Mouse (Mus musculus) ES-Bruce4 (cell line): ENCODE results near the gene Ap4m1. TPM values are rescaled to one million over a fixed set of nuclear protein-coding genes. Genes with fewer than 3 reads are reported as not detected.

Source experiments
- H3K27ac ChIP-seq: 2 replicates; pipeline ENCODE4 v1.5.1; 2012; ENCODE audit warnings: low read length, inconsistent platforms; ENCODE audit not compliant: insufficient read depth
- H3K27me3 ChIP-seq: 2 replicates; pipeline ENCODE4 v1.6.1; 2012; ENCODE audit warnings: mild to moderate bottlenecking, low read length, inconsistent platforms; ENCODE audit not compliant: control insufficient read depth, poor library complexity, insufficient read depth, severe bottlenecking
- H3K36me3 ChIP-seq: 2 replicates; pipeline ENCODE4 v1.6.1; 2012; ENCODE audit warnings: inconsistent platforms, mild to moderate bottlenecking, low read length, moderate library complexity; ENCODE audit not compliant: control insufficient read depth, poor library complexity, insufficient read depth, severe bottlenecking
- H3K4me1 ChIP-seq: one replicate; pipeline ENCODE4 v1.8.1; 2011; ENCODE audit warnings: low read length; ENCODE audit not compliant: control insufficient read depth, insufficient read depth
- H3K4me3 ChIP-seq: 2 replicates; pipeline ENCODE4 v1.5.1; 2011; ENCODE audit warnings: low read depth, mild to moderate bottlenecking, low read length
- H3K9ac ChIP-seq: 2 replicates; pipeline ENCODE4 v1.6.1; 2012; ENCODE audit warnings: low read depth, mild to moderate bottlenecking, inconsistent platforms; ENCODE audit not compliant: poor library complexity, severe bottlenecking
- H3K9me3 ChIP-seq: replicated peaks from 2 replicates; pipeline ENCODE4 v1.6.1; 2012; ENCODE audit warnings: mild to moderate bottlenecking, low read length, inconsistent platforms; ENCODE audit not compliant: control insufficient read depth, poor library complexity, insufficient read depth, severe bottlenecking
- CTCF ChIP-seq: IDR thresholded peaks from one replicate; pipeline ENCODE4 v1.8.1; 2011; ENCODE audit warnings: low read depth, low read length
- EP300 ChIP-seq: IDR thresholded peaks from 2 replicates; pipeline ENCODE4 v1.6.1; 2011; ENCODE audit warnings: low read depth, low read length; ENCODE audit not compliant: insufficient read depth
- POLR2A ChIP-seq: IDR thresholded peaks from one replicate; pipeline ENCODE4 v1.8.1; 2011; ENCODE audit warnings: low read length; ENCODE audit not compliant: insufficient read depth
- polyA plus RNA-seq: library from polyadenylated mRNA; stranded (reverse); fragments of >200 nt; gene quantifications from 2 replicates; pipeline ENCODE4 v1.2.4, GENCODE M21; 2011; ENCODE audit warnings: low read depth; ENCODE audit not compliant: missing spikeins, insufficient read depth, insufficient read length

The Ap4m1 gene
- polyA plus RNA-seq, 1 experiment, result 11.4 TPM

GRCm38 (mm10) chr5:138165594-138165993, 6.2 kb upstream of the Ap4m1 start:
- H3K27me3 ChIP-seq, result no peaks in the 10 kb centered on the region
- peak overlapping the region; percentile 64 for H3K27ac ChIP-seq
- H3K9ac ChIP-seq, result no peak overlapping the region
- no peak overlapping the region for H3K4me3 ChIP-seq
- TF ChIP-seq CTCF (no peak), EP300 (no peak)
- H3K4me1 ChIP-seq, result peaks cover 2% of the 10 kb centered on the region
- H3K9me3 ChIP-seq, result no peaks in the 10 kb centered on the region
- H3K36me3 ChIP-seq, result peaks cover 71% of the 10 kb centered on the region

DNA sequence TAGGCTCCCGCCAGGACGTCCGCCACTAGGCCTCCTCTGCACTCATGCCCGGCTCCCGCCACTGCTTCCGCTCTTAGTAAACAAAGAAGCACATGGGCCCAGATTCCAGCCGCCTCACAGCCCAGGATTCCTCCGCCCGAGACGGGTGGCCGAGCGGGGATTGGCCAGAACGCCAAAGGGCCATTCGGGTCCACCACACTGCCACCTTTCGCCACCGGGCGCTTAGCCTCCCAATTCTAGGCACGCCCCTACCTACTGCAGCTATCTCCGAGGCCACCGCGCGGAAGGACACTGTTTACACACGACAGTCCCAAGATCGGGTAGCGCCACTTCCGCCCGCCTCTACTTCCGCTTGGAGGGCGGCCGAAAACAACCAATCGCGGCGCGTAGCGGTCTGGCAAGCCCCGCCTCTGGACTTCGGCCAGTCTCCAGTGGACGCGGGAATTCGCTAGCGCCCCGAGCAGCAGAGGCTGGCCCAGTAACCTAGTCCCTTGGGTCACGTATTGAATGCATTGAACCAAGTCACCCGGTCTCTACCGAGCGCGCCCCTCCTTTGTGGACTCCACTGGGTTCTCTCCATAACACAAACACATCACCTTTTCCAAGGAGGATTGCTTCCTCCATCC, 753 bp upstream of the Ap4m1 start:
- peaks cover 2% of the 10 kb centered on the region for H3K4me1 ChIP-seq
- H3K4me3 ChIP-seq, result peak overlapping the region; percentile 94
- H3K9ac ChIP-seq, result peak overlapping the region; percentile 94
- H3K27ac ChIP-seq, result peak overlapping the region; percentile 77
- TF ChIP-seq EP300 (peak; percentile 20; the same call in 1 of the 2 replicates), CTCF (no peak)
- peaks cover 41% of the 10 kb centered on the region for H3K36me3 ChIP-seq
- no peaks in the 10 kb centered on the region for H3K27me3 ChIP-seq
- no peaks in the 10 kb centered on the region for H3K9me3 ChIP-seq

- H3K27ac ChIP-seq, result no peak overlapping the region
- TF ChIP-seq EP300 (no peak), CTCF (no peak)
- 0 out of 2 replicates have a peak overlapping the region, but pooled peaks have one; percentile 94 for H3K9ac ChIP-seq
- H3K27me3 ChIP-seq, result no peaks in the 10 kb centered on the region
- peaks cover 25% of the 10 kb centered on the region for H3K36me3 ChIP-seq
- no peak overlapping the region for H3K4me3 ChIP-seq
- H3K4me1 ChIP-seq, result peaks cover 1% of the 10 kb centered on the region
- no peaks in the 10 kb centered on the region for H3K9me3 ChIP-seq
These were observed 1.4 kb downstream of the Ap4m1 start for GRCm38 (mm10) chr5:138173217-138173616.

DNA sequence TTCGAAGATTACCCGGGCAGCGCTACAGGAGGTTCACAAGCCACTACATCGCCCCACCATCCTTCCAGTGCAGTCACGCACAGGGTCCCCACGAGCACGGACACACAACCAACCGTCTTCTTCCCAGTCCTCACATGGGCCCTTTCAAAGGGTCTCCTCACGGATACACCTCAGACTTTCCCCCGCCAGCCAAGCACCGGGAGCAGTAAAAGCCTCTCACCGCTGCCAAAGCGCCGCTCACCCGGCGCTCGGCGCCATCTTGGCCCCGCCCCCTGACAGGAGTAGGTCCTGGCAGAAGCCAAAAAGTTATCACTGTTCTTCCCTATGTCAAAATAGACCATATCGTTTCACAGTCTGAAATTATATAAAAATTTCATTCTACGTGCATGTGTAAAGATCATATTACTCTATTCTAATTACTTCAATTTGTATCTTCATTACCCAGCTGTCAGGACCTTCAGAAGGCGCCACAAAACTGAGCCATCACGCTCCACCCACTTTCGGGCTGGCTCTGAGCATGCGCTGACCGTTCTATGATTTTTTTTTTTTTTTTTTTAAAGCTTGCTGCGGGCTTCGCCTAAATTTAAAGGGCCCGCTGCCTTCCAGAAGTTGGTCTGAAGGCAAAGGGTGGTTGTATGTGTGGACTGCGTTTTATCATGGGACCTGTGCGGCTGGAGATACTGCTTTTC, 15.3 kb downstream of the Ap4m1 start, which contains the start of the genes Taf6 and Cnpy4:
Gene Taf6, minus strand, starts transcription at position 502 of the 689 bp plus-strand sequence.
Gene Cnpy4, plus strand, starts transcription at position 536 of the 689 bp plus-strand sequence.
- Histone ChIP-seq H3K27me3 (no peaks in the 10 kb centered on the region), H3K9me3 (no peaks in the 10 kb centered on the region), H3K4me3 (peak within 1 kb of the TSS; percentile 95), H3K4me1 (no peaks in the 10 kb centered on the region), H3K27ac (peak within 1 kb of the TSS; percentile 2; the same call in 1 of the 2 replicates), H3K36me3 (peaks cover 10% of the 10 kb centered on the region), H3K9ac (peak within 1 kb of the TSS; percentile 71)
- no peak for TF ChIP-seq CTCF
- no peak for TF ChIP-seq EP300
- peak; percentile 85 for TF ChIP-seq POLR2A

DNA sequence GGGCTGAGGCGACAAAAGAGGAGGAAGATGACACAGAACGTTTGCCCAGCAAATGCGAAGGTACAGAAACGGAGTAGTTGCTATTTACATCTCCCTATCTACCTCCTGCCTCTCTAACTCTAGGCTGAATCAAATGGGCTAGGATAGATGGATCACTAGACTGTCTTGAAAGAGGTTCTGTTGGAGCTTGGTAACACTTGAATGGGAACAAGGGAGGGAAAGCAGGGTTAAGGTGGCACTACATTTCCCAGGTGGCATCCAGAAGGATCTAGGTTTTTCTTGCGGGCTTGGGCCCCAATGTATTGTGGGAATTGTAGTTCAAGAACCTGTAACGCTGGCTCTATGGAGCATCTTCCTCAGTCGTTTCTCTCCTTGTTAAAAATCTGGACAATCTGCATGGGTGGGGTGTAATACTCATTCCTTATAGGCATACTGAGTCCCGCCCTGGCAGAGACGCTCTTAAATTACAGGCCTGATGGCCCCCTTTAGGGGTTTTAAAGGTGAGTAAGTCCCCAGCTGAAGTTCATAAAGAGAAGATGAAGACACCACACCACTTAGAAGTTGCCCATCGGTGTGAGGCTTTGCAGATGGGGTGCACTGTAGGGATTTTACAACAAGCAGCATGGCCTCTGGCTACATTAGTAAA, 16.0 kb downstream of the Ap4m1 start:
- peaks cover 5% of the 10 kb centered on the region; the same call in 1 of the 2 replicates for H3K36me3 ChIP-seq
- H3K9me3 ChIP-seq, result no peaks in the 10 kb centered on the region
- H3K9ac ChIP-seq, result peak overlapping the region; percentile 71
- no peaks in the 10 kb centered on the region for H3K27me3 ChIP-seq
- H3K4me1 ChIP-seq, result no peaks in the 10 kb centered on the region
- TF ChIP-seq POLR2A (no peak), CTCF (no peak), EP300 (no peak)
- peak overlapping the region; percentile 95 for H3K4me3 ChIP-seq
- peak overlapping the region; percentile 2; the same call in 1 of the 2 replicates for H3K27ac ChIP-seq
